Mouse (Mus musculus) limb, embryonic 13.5 days (tissue): Measurements from ENCODE around the gene Muc2. TPM values are rescaled to one million over a fixed set of nuclear protein-coding genes. Genes with fewer than 3 reads are reported as not detected.

Experiments used
- ATAC-seq: fragments of 200-750 bp; cut with Nextera tagmentation; 2 replicates; pipeline ENCODE4 v1.8.0; 2017; ENCODE audit warnings: low read depth, moderate number of reproducible peaks, moderate TSS enrichment; ENCODE audit not compliant: low FRiP score
- H3K27ac ChIP-seq: fragments of 300-500 bp; sonication (generic); 2 replicates; pipeline ENCODE4 v1.5.1; 2015; ENCODE audit warnings: inconsistent platforms, mild to moderate bottlenecking, moderate library complexity
- H3K27me3 ChIP-seq: fragments of 300-500 bp; sonication (generic); 2 replicates; pipeline ENCODE4 v1.6.1; 2015; ENCODE audit warnings: mild to moderate bottlenecking, inconsistent platforms
- H3K36me3 ChIP-seq: fragments of 300-500 bp; sonication (generic); 2 replicates; pipeline ENCODE4 v1.6.1; 2015; ENCODE audit warnings: inconsistent platforms, mild to moderate bottlenecking, moderate library complexity
- H3K4me1 ChIP-seq: fragments of 300-500 bp; sonication (generic); 2 replicates; pipeline ENCODE4 v1.6.1; 2015; ENCODE audit warnings: inconsistent platforms
- H3K4me2 ChIP-seq: fragments of 300-500 bp; sonication (generic); replicated peaks from 2 replicates; pipeline ENCODE4 v1.6.1; 2015; ENCODE audit warnings: inconsistent platforms, mild to moderate bottlenecking, moderate library complexity
- H3K4me3 ChIP-seq: fragments of 300-500 bp; sonication (generic); 2 replicates; pipeline ENCODE4 v1.5.1; 2015; ENCODE audit warnings: moderate library complexity, mild to moderate bottlenecking, inconsistent platforms
- H3K9ac ChIP-seq: fragments of 300-500 bp; sonication (generic); 2 replicates; pipeline ENCODE4 v1.6.1; 2015; ENCODE audit warnings: mild to moderate bottlenecking, inconsistent platforms
- H3K9me3 ChIP-seq: fragments of 300-500 bp; sonication (generic); 2 replicates; pipeline ENCODE4 v1.6.1; 2016; ENCODE audit warnings: inconsistent platforms
- WGBS: fragments of 180-500 bp; shearing (Covaris S2); methylation state at CpG from one replicate; pipeline ENCODE4 v1.1.7; 2015; 5-methylcytosine and 5-hydroxymethylcytosine counted together
- polyA plus RNA-seq: library from polyadenylated mRNA; unstranded; fragments of >200 nt; fragmentation: Nextera tagmentation; extraction: Ambion mirVana; gene quantifications from 2 replicates; pipeline ENCODE4 v1.2.1, GENCODE M21; 2015

Gene Muc2
- polyA plus RNA-seq, 1 experiment from 2014 or later: 0.32 TPM

- WGBS: 76% methylated on average over 4 of the region's 4 CpGs
These were observed 11.2 kb upstream of the Muc2 start for GRCm38 (mm10) chr7:141678922-141679321.

GRCm38 (mm10) chr7:141687330-141687729, 2.8 kb upstream of the Muc2 start:
- WGBS: 65% methylated on average over 10 of the region's 10 CpGs
- H3K4me3 ChIP-seq: no peak overlapping the region

More at GRCm38 (mm10) chr7:141678922-141679321, 11.2 kb upstream of the Muc2 start:
- Histone ChIP-seq H3K36me3 (no peaks in the 10 kb centered on the region), H3K4me1 (peaks cover 2% of the 10 kb centered on the region; the same call in 1 of the 2 replicates), H3K9ac (no peak overlapping the region), H3K4me3 (no peak overlapping the region), H3K27me3 (no peaks in the 10 kb centered on the region), H3K9me3 (no peaks in the 10 kb centered on the region), H3K27ac (no peak overlapping the region), H3K4me2 (no peak overlapping the region)
- no peak for ATAC-seq

GRCm38 (mm10) chr7:141693591-141694273, 3.6 kb downstream of the Muc2 start:
- Histone ChIP-seq H3K9ac (no peak overlapping the region; the same call in 1 of the 2 replicates), H3K27me3 (peaks cover 12% of the 10 kb centered on the region; the same call in 1 of the 2 replicates), H3K4me3 (peak overlapping the region; percentile 26), H3K9me3 (no peaks in the 10 kb centered on the region), H3K4me1 (no peaks in the 10 kb centered on the region), H3K27ac (no peak overlapping the region), H3K4me2 (peak overlapping the region; percentile 55), H3K36me3 (no peaks in the 10 kb centered on the region)
- 0 out of 2 replicates have a peak, but pooled peaks have one; percentile 28 for ATAC-seq
- 45% methylated on average over 30 of the region's 30 CpGs for WGBS

More at GRCm38 (mm10) chr7:141687330-141687729, 2.8 kb upstream of the Muc2 start:
- Histone ChIP-seq H3K4me2 (no peak overlapping the region), H3K27me3 (peaks cover 3% of the 10 kb centered on the region; the same call in 1 of the 2 replicates), H3K9me3 (no peaks in the 10 kb centered on the region), H3K27ac (no peak overlapping the region), H3K36me3 (no peaks in the 10 kb centered on the region), H3K4me1 (peaks cover 8% of the 10 kb centered on the region), H3K9ac (no peak overlapping the region)
- no peak for ATAC-seq

GRCm38 (mm10) chr7:141694274-141694639, 4.1 kb downstream of the Muc2 start:
- Histone ChIP-seq H3K36me3 (no peaks in the 10 kb centered on the region), H3K27me3 (peaks cover 12% of the 10 kb centered on the region; the same call in 1 of the 2 replicates), H3K4me2 (no peak overlapping the region), H3K4me1 (no peaks in the 10 kb centered on the region), H3K27ac (no peak overlapping the region), H3K4me3 (no peak overlapping the region), H3K9me3 (no peaks in the 10 kb centered on the region), H3K9ac (no peak overlapping the region)
- ATAC-seq: no peak
- WGBS: 77% methylated on average over 5 of the region's 5 CpGs

- Histone ChIP-seq H3K9me3 (no peaks in the 10 kb centered on the region), H3K4me1 (no peaks in the 10 kb centered on the region), H3K4me3 (no peak overlapping the region), H3K36me3 (no peaks in the 10 kb centered on the region), H3K4me2 (no peak overlapping the region), H3K27ac (no peak overlapping the region), H3K27me3 (peaks cover 12% of the 10 kb centered on the region; the same call in 1 of the 2 replicates), H3K9ac (no peak overlapping the region)
- WGBS: 80% methylated on average over 13 of the region's 13 CpGs
- no peak for ATAC-seq
These were observed 6.4 kb downstream of the Muc2 start for GRCm38 (mm10) chr7:141696538-141696937.

- WGBS: 74% methylated on average over 8 of the region's 8 CpGs
- Histone ChIP-seq H3K9me3 (no peaks in the 10 kb centered on the region), H3K9ac (no peak overlapping the region), H3K36me3 (no peaks in the 10 kb centered on the region), H3K27ac (no peak overlapping the region), H3K4me3 (no peak overlapping the region), H3K27me3 (no peaks in the 10 kb centered on the region), H3K4me1 (no peaks in the 10 kb centered on the region), H3K4me2 (no peak overlapping the region)
- ATAC-seq: no peak
These were observed 9.5 kb downstream of the Muc2 start for GRCm38 (mm10) chr7:141699556-141700220.

- H3K9me3 ChIP-seq: no peaks in the 10 kb centered on the region
- H3K4me1 ChIP-seq: no peaks in the 10 kb centered on the region
- H3K4me3 ChIP-seq: no peak overlapping the region
- no peak for ATAC-seq
- H3K9ac ChIP-seq: no peak overlapping the region
- no peaks in the 10 kb centered on the region for H3K27me3 ChIP-seq
- no peak overlapping the region for H3K27ac ChIP-seq
- 86% methylated on average over 7 of the region's 7 CpGs for WGBS
- H3K36me3 ChIP-seq: no peaks in the 10 kb centered on the region
- no peak overlapping the region for H3K4me2 ChIP-seq
These were observed 57.4 kb downstream of the Muc2 start for GRCm38 (mm10) chr7:141747451-141748100.

- no peak overlapping the region for H3K9ac ChIP-seq
- H3K4me3 ChIP-seq: no peak overlapping the region
- H3K27me3 ChIP-seq: no peaks in the 10 kb centered on the region
- no peaks in the 10 kb centered on the region for H3K4me1 ChIP-seq
- H3K36me3 ChIP-seq: no peaks in the 10 kb centered on the region
- no peak overlapping the region for H3K4me2 ChIP-seq
- ATAC-seq: no peak
- H3K9me3 ChIP-seq: no peaks in the 10 kb centered on the region
- whole genome bisulfite sequencing: 80% methylated on average over 6 of the region's 6 CpGs
- H3K27ac ChIP-seq: no peak overlapping the region
These were observed 62.4 kb downstream of the Muc2 start for GRCm38 (mm10) chr7:141752513-141752912.

GRCm38 (mm10) chr7:141755831-141756230, 65.7 kb downstream of the Muc2 start:
- no peak for ATAC-seq
- no peak overlapping the region for H3K4me2 ChIP-seq
- 60% methylated on average over 4 of the region's 4 CpGs for WGBS

GRCm38 (mm10) chr7:141758291-141758690, 68.2 kb downstream of the Muc2 start:
- no peak overlapping the region for H3K4me3 ChIP-seq
- H3K27me3 ChIP-seq: no peaks in the 10 kb centered on the region
- no peaks in the 10 kb centered on the region for H3K36me3 ChIP-seq
- no peak for ATAC-seq
- no peak overlapping the region for H3K9ac ChIP-seq
- H3K4me2 ChIP-seq: no peak overlapping the region
- H3K27ac ChIP-seq: no peak overlapping the region
- no peaks in the 10 kb centered on the region for H3K9me3 ChIP-seq
- 72% methylated on average over 4 of the region's 4 CpGs for WGBS
- no peaks in the 10 kb centered on the region for H3K4me1 ChIP-seq

More at GRCm38 (mm10) chr7:141755831-141756230, 65.7 kb downstream of the Muc2 start:
- no peaks in the 10 kb centered on the region for H3K4me1 ChIP-seq
- H3K9me3 ChIP-seq: no peaks in the 10 kb centered on the region
- no peak overlapping the region for H3K27ac ChIP-seq
- H3K36me3 ChIP-seq: no peaks in the 10 kb centered on the region
- no peak overlapping the region for H3K9ac ChIP-seq
- no peak overlapping the region for H3K4me3 ChIP-seq
- H3K27me3 ChIP-seq: no peaks in the 10 kb centered on the region

GRCm38 (mm10) chr7:141770521-141770920, 80.4 kb downstream of the Muc2 start:
- no peak overlapping the region for H3K4me2 ChIP-seq
- H3K4me1 ChIP-seq: peaks cover 4% of the 10 kb centered on the region; the same call in 1 of the 2 replicates
- H3K27ac ChIP-seq: no peak overlapping the region
- H3K36me3 ChIP-seq: no peaks in the 10 kb centered on the region
- no peak overlapping the region for H3K4me3 ChIP-seq
- no peak for ATAC-seq
- H3K27me3 ChIP-seq: no peaks in the 10 kb centered on the region
- WGBS: 84% methylated on average over 3 of the region's 3 CpGs
- H3K9ac ChIP-seq: no peak overlapping the region
- H3K9me3 ChIP-seq: no peaks in the 10 kb centered on the region

- no peak overlapping the region for H3K4me3 ChIP-seq
- no peaks in the 10 kb centered on the region for H3K36me3 ChIP-seq
- no peak overlapping the region for H3K4me2 ChIP-seq
- WGBS: 83% methylated on average over 8 of the region's 8 CpGs
- H3K27me3 ChIP-seq: no peaks in the 10 kb centered on the region
- no peaks in the 10 kb centered on the region for H3K9me3 ChIP-seq
- no peak overlapping the region for H3K9ac ChIP-seq
- no peak overlapping the region for H3K27ac ChIP-seq
- peaks cover 4% of the 10 kb centered on the region; the same call in 1 of the 2 replicates for H3K4me1 ChIP-seq
- no peak for ATAC-seq
These were observed 80.8 kb downstream of the Muc2 start for GRCm38 (mm10) chr7:141770988-141771387.
